Mouse (Mus musculus) liver, adult 2 months (tissue): ENCODE results near the gene Abhd2. TPM values are rescaled to one million over a fixed set of nuclear protein-coding genes. Genes with fewer than 3 reads are reported as not detected.

Experiments used
- DNase-seq: peaks from one replicate; pipeline ENCODE4 v3.0.0-alpha.2; 2011; ENCODE audit warnings: low read depth, low spot score; ENCODE audit errors: extremely low read depth
- H3K27ac ChIP-seq: fragments of 200-500 bp; replicated peaks from 2 replicates; pipeline ENCODE4 v1.5.1; 2012; ENCODE audit warnings: low read depth, mild to moderate bottlenecking, control low read depth, inconsistent platforms, low read length; ENCODE audit not compliant: insufficient read depth
- H3K27me3 ChIP-seq: fragments of 200-500 bp; 2 replicates; pipeline ENCODE4 v1.6.1; 2012; ENCODE audit warnings: mild to moderate bottlenecking, moderate library complexity, low read length, inconsistent platforms; ENCODE audit not compliant: control insufficient read depth, insufficient read depth
- H3K36me3 ChIP-seq: fragments of 200-500 bp; 2 replicates; pipeline ENCODE4 v1.6.1; 2012; ENCODE audit warnings: low read length, inconsistent platforms; ENCODE audit not compliant: control insufficient read depth, insufficient read depth
- H3K4me1 ChIP-seq: fragments of 200-500 bp; 2 replicates; pipeline ENCODE4 v1.6.1; 2011; ENCODE audit warnings: low read length; ENCODE audit not compliant: control insufficient read depth, insufficient read depth
- H3K4me3 ChIP-seq: fragments of 200-500 bp; 2 replicates; pipeline ENCODE4 v1.5.1; 2011; ENCODE audit warnings: low read depth, mild to moderate bottlenecking, control low read depth, low read length, moderate library complexity; ENCODE audit not compliant: insufficient read depth
- H3K79me2 ChIP-seq: fragments of 200-500 bp; 2 replicates; pipeline ENCODE4 v1.6.1; 2012; ENCODE audit warnings: inconsistent platforms, mild to moderate bottlenecking, low read length, moderate library complexity; ENCODE audit not compliant: control insufficient read depth, insufficient read depth
- H3K9ac ChIP-seq: fragments of 200-500 bp; 2 replicates; pipeline ENCODE4 v1.6.1; 2012; ENCODE audit warnings: low read depth, mild to moderate bottlenecking, control low read depth, inconsistent platforms, low read length
- CTCF ChIP-seq: fragments of 200-500 bp; IDR thresholded peaks from 2 replicates; pipeline ENCODE4 v1.5.1; 2011; ENCODE audit warnings: low read depth, low read length, control low read depth
- POLR2A ChIP-seq: fragments of 200-500 bp; IDR thresholded peaks from 2 replicates; pipeline ENCODE4 v1.6.1; 2011; ENCODE audit warnings: low read length, control low read depth; ENCODE audit not compliant: insufficient read depth; ENCODE audit errors: extremely low read depth
- WGBS: fragments of 180-500 bp; shearing (Covaris S2); methylation state at CpG from one replicate; pipeline ENCODE4 v1.1.7; 2018; 5-methylcytosine and 5-hydroxymethylcytosine counted together
- polyA plus RNA-seq: library from polyadenylated mRNA; depleted of rRNA; stranded (reverse); fragments of >200 nt; gene quantifications from 2 replicates; pipeline ENCODE4 v1.2.3, GENCODE M21; 2012
- total RNA-seq: library from RNA; depleted of rRNA; stranded (reverse); fragments of >200 nt; gene quantifications from 2 replicates; pipeline ENCODE4 v1.2.3, GENCODE M21; 2014

The Abhd2 gene
- total and polyA plus RNA-seq, 2 experiments, result 46.4 to 51.2 TPM

DNA sequence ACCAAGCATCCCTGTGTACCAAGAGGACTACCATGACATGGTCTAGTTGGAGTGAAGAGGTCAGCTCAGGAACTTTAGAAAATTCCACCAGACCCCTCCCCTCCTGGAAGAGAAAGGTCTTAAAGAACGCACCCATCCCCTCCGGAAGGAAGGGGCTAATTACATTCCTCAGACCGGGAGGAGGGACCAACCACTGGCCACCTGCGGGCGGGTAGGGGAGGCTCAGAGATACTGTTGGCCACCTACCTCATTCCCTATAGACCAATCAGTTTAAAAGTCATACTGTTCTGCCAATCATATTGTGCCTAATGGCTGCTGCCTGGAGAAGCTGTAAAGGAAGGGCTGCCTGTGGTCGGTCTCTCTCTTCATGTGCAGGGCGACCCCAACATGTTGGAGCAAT is 115.0 kb downstream of the Abhd2 start:
- 62% methylated on average over 7 of the region's 7 CpGs for WGBS
- TF ChIP-seq POLR2A (no peak), CTCF (no peak)

DNA sequence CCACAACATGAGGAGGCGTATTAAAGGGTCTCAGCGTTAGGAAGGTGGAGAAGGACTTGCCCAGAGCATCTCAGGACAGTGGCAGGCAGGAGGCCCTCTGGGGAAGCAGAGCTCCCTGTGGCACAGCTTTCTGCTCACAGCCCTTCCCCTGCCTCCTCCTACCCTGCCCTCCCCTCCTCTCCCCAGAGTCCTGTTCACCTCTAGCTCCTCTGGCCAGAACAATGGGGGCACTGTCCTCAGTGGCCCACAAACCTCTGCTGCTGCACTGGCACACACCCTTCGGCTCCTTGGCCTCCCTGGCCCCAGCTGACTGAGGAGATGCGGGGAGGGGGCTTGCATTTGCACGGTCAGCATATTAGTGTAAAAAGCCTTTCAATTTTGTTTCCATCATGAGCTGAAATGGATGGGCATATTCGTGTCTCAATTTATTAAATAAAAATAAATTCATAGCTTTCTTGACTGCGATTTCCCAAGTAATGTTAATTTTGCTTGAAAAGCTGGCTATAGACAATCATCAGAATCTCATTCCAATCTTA is 115.7 kb downstream of the Abhd2 start:
- no peaks in the 10 kb centered on the region for H3K36me3 ChIP-seq
- H3K4me1 ChIP-seq, result peaks cover 5% of the 10 kb centered on the region; the same call in 1 of the 2 replicates
- H3K27ac ChIP-seq, result no peak overlapping the region
- H3K79me2 ChIP-seq, result no peaks in the 10 kb centered on the region
- 87% methylated on average over 7 of the region's 7 CpGs for WGBS
- no peaks in the 10 kb centered on the region for H3K27me3 ChIP-seq
- H3K9ac ChIP-seq, result no peak overlapping the region
- no peak for DNase-seq
- TF ChIP-seq POLR2A (no peak), CTCF (no peak)
- H3K4me3 ChIP-seq, result no peak overlapping the region

More for the DNA sequence above, 115.0 kb downstream of the Abhd2 start:
- Histone ChIP-seq H3K27me3 (no peaks in the 10 kb centered on the region), H3K36me3 (no peaks in the 10 kb centered on the region), H3K27ac (no peak overlapping the region), H3K79me2 (no peaks in the 10 kb centered on the region), H3K4me1 (peaks cover 5% of the 10 kb centered on the region; the same call in 1 of the 2 replicates), H3K4me3 (no peak overlapping the region), H3K9ac (no peak overlapping the region)
- no peak for DNase-seq

DNA sequence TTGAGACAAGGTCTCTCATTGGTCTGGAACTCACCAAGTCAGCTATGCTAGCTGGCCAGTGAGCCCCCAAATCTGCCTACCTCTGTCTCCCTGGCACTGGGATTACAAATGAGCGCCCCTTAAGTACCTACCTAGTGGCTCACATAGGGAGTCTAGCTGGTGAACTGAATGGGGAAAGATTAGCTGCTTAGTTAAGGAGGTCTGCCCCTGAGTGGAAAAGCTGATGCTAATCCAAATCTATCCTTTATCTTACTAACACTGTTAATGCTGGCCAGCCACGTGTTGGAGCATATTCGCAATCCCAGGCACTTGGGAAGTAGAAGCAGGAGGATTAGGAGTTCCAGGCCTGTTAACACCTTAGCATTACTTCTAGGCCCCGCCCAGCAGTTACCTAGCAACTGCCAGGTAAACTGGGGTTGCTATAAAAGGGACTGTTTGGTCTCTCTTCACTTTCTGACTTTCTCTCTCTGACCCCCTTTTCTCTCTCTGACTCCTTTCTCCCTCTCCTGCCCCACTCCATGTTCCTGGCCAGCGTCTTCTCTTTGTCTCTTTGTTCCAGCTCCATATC is 117.2 kb downstream of the Abhd2 start:
- 92% methylated on average over 5 of the region's 5 CpGs for WGBS
- TF ChIP-seq POLR2A (no peak), CTCF (no peak)
- H3K27me3 ChIP-seq, result no peaks in the 10 kb centered on the region
- H3K79me2 ChIP-seq, result no peaks in the 10 kb centered on the region
- no peaks in the 10 kb centered on the region for H3K36me3 ChIP-seq
- peaks cover 5% of the 10 kb centered on the region; the same call in 1 of the 2 replicates for H3K4me1 ChIP-seq
- no peak overlapping the region for H3K9ac ChIP-seq
- DNase-seq, result no peak
- H3K27ac ChIP-seq, result no peak overlapping the region
- no peak overlapping the region for H3K4me3 ChIP-seq

DNA sequence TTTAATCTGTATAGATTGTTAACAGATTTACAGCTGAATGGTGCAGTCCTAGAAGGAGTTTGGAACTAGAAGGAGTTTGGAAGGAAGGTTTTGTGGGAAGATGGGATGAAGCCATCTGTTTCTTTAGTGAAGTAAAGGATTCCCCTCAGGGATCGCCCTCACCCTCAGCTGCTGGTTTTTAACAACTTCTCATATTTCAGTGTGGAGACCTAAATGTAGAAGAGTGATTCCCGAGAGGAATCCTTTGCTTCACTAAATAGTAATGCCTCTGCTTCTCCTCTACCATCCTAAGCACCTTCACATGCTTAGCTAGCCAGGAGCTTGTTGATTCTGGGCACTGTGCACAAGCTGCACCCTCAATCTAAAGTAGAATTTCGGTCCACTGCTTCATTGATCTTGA is 118.5 kb downstream of the Abhd2 start:
- peaks cover 5% of the 10 kb centered on the region; the same call in 1 of the 2 replicates for H3K4me1 ChIP-seq
- H3K27ac ChIP-seq, result peak overlapping the region; percentile 64; the same call in 1 of the 2 replicates
- H3K36me3 ChIP-seq, result no peaks in the 10 kb centered on the region
- no peak for DNase-seq
- peak overlapping the region; percentile 79 for H3K4me3 ChIP-seq
- TF ChIP-seq POLR2A, result no peak
- no peak for TF ChIP-seq CTCF
- H3K9ac ChIP-seq, result peak overlapping the region; percentile 67
- H3K27me3 ChIP-seq, result no peaks in the 10 kb centered on the region
- H3K79me2 ChIP-seq, result no peaks in the 10 kb centered on the region
- WGBS, result 8% methylated on average over 3 of the region's 3 CpGs

DNA sequence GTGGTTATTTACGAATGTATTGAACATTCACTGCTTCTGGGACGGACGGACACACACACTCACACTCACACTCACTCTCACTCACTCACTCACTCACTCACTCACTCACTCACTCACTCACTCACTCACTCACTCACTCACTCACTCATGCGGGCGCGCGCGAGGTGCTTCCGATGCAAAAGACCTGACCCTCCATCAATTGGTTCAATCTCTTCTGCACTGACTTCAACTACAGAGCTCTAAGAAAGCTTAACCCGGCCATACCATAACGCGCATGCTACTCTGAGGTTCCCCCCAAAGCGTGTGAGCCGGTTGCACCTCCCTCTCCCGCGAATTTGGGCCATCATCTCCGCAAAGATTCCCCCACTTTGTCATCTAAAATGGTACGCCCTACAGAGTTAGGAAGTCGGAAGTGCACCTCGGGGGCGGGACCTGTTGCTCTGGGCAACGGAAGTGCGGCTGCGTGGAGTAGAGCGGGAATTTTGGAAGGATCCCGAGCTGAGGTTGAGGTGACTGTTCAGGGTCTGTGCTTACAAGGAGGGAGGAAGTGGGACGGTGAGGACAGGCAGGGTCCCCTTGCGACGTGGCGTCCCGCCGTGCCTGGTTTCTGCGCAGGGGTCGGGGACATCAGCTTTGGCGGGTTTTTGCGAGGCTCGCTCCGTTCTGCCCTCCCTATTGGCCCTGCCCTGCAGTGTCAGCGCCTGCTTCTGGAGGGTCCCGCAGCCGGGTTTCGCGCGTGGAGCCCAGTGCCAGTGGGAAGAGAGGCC is 119.1 kb downstream of the Abhd2 start, which contains the start of gene Fanci:
TSS of gene Fanci (plus strand) at position 47 of the 767 bp plus-strand sequence.
- Histone ChIP-seq H3K4me3 (peak within 1 kb of the TSS; percentile 79), H3K4me1 (peaks cover 5% of the 10 kb centered on the region; the same call in 1 of the 2 replicates), H3K27ac (peak within 1 kb of the TSS; percentile 64), H3K9ac (peak within 1 kb of the TSS; percentile 68), H3K27me3 (no peaks in the 10 kb centered on the region), H3K36me3 (no peaks in the 10 kb centered on the region), H3K79me2 (no peaks in the 10 kb centered on the region)
- WGBS, result under 1% methylated on average over 44 of the region's 44 CpGs
- no peak for TF ChIP-seq CTCF
- 0 out of 2 replicates have a peak, but pooled peaks have one; percentile 17 for TF ChIP-seq POLR2A
- DNase-seq, result peak; percentile 74
